Mouse (Mus musculus): Measurements from ENCODE around the gene Slc30a10.

The Slc30a10 gene

DNA sequence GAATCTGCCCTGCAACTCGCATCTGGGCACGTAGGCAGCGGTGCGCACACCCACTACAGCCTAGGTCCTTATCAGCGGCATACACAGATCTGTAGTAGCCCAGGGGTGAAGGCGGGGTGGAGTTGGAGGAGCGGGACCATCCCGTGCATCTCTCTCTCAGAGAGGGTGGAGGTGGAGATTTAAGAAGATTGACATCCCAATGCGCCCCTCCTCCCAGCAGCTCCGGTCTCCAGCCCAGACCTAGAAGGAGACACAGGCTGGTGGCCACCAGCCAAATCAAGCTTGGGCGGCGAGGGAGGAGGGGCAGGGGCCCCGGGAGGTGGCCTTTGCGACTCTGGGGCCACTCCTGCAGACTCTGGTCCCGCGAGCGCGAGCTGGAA, at the start of gene Slc30a10:
Gene Slc30a10, plus strand, starts transcription at position 274 of the 380 bp plus-strand sequence.
- DNase-seq: no peak

DNA sequence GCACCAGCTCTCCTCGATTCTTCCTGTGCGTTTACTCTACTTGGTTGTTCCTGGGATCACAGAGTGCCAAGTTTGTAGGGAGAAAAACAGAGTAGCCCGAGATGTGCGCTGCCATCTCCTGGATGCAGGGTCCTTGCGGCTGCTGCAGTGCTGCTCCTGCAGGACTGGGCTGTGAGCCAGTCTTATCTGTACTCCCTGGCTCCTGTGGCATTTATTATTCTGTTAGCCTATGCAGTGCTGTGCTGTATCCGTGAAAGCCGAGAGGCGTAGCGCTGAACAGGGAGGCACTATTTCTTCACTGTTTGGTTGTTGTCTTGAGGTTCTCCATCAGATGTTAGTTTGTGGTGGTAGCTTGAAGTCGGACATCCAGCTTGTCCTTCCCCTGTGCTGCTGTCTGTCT, 48.7 kb upstream of the Slc30a10 start:
- DNase-seq: no peak

DNA sequence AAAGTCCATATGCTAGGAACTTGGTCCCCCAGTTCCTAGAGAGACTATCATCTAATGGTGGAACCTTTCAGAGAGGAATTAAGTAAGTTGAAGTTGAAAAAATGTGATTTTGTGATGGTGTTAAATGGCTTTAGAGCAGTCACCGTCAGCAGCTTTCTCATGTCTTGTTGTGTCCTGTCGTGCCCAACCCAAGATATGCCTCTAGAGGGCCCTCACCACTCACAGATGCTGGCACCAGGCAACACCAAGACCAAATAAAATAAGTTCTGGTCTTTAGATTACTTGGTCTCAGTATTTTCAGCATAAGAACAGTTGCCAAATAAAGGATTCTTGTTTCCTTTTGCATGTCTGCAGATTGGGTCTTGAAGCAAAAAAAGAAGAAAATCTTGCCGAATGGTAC, 44.8 kb upstream of the Slc30a10 start:
- no peak for DNase-seq

DNA sequence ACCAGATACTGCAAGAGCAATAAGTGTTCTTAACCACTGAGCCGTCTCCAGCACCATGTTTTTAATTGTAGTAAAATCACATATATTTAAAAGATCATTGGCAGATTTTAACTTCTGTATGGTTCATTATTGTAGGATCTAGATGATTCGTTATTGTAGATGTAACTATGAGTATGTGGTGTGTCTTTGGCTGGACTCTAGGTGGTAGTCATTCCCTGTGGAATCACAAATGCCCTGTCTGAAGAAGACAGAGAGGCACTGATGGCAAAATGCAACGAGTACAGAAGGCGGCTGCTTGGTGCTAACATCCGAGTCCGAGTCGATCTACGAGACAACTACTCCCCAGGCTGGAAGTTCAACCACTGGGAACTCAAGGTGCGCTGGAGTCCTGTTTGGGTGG, 36.6 kb upstream of the Slc30a10 start:
- no peak for DNase-seq

DNA sequence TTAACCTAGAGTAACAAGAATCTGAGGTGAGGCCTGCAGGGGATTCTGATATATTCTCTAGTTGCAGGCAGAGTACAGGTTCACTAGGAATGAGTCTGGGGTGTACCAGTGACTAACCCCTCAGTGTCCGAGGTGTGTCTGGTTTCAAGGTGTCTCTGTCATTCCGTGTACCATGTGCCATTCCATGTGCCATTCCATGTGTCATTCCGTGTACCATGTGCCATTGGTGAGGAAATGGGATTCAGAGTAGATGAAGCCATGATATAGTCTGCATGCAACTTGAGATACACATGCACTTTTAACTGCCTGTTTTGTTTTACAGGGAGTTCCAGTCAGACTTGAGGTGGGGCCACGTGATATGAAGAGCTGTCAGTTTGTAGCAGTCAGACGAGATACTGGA, 34.8 kb upstream of the Slc30a10 start:
- no peak for DNase-seq

DNA sequence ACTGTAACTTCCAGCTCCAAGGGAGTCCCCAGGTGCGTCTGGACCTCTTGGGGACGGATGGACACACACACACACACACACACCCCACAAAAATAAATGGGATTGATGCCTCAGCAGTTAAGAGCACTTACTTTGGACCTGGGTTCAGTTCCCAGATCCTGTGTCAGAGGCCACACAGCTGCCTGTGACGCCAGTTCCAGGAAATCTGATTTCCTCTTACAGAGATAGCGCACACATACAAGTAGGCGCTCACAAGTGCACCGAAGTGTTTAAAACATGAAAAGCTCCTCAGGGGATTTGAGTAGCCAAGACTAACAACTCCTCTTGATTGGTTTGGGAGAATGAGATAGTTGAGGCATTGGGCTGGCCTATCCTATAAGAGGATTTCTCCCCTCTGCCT, 33.9 kb upstream of the Slc30a10 start:
- no peak for DNase-seq

DNA sequence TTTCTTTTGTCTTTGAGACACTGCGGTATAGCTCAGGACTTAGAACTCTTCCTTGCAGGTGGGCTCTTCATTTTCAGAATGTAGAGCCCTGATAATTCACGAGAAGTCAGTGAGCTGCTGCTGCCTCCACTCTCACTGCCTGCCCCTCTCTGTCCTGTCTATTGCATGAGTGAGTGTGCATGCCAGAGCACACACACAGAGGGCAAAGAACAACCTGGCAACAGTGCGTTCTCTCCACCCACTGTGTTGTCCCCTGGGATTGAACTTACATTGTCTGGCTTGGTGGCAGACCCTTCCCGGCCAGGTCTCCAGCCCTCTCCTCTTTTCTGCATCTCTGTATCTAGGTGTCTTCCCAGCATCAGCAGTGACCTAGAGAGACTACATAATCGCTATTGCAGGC, 28.1 kb upstream of the Slc30a10 start:
- no peak for DNase-seq

DNA sequence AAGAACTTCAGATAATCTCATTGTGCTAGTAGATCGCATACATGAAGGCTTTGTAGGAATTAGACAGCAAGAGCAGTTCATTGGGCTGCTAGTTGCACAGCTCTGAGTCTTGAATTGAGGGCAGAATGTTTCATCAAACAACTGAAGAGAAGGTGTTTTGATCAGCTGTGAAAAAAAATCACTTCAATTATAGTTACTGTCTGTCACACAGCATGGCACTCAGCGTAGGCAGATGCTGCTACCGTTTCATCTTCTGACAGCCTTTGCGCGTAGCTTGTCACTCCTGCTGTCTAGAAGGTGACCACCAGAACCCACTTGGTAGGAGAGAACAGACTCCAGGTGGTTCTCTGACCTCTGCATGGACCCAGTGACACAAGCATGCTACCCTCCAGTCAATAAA, 24.2 kb upstream of the Slc30a10 start:
- DNase-seq: no peak

DNA sequence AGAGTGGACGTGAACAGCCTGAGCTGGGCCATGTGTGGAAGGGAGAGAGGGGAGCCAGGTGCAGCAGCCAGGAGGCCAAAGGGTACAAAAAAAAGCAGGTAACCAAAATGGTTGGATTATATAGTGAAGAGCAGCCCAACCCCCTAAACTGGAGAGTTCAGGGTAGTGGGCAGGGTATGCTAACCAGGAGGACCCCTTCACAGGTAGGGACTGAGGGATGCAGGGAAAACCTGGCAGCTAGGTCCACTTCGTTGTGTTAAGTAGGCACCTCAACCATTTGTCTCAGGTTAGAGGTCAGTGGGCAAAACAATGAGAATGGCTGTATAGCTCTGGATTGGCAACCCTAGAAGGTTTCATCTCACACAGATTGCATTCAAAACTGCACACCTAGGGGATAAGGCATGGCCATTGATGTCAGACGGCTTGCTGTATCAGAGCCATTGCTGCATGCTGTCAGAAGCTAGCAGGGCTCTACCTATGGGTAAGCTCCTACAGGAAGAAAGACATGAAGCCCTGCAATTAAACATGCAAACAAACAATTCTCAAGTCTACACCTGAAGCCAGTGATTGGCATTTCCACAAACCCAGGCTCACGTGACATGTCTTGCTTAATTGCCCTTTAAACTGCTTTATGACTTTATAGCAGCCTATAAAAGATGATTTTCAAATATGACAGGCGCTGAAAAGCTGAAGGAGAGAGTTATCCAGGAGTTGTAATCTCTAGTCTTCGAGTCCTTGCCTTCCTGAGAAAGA, 23.2 kb upstream of the Slc30a10 start:
- DNase-seq: no peak

DNA sequence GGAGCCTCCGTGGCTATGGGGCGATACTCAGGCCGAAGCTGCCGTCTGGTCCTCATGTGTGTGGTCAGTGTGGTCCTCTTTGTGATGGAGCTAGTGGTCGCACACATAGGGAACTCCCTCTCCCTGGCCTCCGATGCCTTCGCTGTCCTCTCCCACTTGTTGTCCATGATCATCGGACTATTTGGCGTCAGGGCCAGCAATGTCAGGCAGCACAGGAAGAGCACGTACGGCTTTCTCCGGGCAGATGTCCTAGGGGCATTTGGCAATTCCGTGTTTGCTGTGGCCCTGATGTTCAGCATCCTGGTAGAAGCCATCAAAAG, 22.7 kb upstream of the Slc30a10 start:
- no peak for DNase-seq

DNA sequence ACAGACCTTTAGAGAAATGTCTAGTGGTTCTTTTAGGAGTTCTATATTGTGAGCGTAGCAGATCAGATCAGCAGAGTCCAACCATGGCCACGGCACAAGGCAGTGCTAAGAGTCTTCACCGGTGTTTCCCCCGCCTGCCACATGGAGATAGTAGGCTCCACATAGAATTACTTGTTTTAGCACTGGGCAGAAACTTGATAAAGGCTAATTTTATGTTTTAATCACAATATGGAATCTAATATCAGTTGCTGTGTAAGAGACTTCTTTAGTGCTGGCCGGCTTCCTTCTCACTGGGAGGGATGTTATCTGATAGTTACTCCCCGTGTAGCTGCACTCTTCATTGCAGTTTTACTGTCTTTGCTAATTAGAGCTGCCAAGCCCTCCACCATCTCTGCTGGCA, 21.5 kb upstream of the Slc30a10 start:
- no peak for DNase-seq

DNA sequence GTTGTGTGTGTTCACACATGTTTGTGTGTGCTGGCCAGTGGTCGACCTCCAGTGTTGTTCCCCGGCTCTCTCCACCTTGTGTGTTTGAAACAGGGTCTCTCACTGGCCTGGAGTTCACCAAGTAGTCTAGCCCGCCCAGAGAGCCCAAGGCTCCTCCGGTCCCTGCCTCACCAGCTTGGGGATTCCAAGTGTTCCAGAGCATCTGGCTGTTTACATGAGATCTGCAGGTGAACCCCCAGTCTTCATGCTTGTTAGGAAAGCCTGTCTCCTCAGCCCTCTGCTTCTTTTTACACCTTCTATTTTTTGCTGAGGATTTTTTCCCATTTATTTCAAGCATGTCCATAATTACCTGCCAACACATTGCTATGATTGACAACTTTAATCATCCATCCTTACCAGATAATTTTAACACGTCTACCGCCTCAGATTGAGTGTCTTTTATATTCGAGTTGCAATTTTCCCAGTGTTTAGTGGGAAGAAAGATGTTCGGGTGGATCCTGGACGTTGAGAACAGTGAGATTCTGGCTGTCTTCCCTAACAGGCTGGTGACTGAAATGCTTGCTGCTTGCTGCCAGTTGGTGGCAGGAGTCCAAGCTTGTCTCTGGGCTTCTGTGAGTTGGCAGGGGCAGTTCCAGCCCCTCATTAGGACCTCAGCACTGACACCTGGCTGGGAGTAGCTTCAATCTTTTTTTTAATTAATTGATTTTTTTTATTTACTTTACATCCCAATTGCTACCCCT, 15.6 kb upstream of the Slc30a10 start:
- no peak for DNase-seq

DNA sequence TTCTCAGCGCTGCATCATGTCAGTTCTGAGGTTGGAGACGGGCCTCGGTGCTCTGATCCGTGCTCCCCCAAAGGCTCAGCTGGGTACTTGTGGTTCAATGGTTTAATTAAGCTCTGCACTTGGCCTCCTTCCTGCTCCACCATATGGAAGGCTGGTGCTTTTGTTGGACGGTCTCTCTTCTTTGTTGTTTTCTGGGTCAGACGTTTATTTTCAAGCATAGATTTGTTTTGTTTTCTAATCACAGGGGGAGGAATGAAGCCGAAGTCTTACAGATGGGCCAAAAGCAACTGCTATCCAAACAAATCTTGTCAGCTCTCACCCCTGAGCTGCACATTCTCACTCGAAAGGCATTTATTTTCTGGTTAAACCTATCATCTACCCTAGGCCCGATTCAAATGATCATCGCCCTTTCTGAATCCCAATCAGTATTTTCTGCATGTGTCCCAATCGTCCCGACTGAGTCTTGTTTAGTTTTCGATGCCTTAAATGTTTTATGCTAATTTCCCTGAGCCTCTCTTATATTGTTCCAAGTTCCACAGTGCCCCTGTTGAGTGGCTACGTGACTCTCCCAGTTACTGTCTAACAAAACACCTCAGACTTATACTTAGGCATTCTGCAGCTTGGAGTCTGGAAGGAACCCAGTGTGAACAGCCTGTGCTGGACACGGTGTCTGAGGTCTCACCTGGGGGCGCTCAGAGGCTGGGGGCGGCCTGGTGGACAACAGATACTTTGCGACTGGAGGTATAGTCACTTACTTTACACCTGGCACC, 12.8 kb upstream of the Slc30a10 start:
- DNase-seq: no peak

DNA sequence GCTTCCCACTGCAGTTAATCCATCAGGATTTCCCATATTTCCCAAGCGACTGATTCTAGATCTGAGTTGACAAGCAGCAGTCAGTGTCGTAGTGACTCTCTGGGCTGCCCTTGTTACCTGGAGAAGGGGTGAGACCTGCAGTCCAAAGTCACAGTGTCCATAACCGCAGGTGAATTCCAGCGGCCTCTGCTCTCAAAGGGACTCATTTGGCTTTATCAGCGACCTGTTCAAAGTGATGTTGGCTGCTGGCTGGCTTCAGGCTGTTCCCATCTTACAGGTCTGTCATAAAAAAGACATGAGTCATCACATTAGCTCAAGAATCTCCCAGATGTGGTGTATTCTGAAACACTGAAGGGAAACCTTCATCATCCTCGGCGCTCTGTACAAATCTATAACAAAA, 5.7 kb upstream of the Slc30a10 start:
- DNase-seq: no peak

DNA sequence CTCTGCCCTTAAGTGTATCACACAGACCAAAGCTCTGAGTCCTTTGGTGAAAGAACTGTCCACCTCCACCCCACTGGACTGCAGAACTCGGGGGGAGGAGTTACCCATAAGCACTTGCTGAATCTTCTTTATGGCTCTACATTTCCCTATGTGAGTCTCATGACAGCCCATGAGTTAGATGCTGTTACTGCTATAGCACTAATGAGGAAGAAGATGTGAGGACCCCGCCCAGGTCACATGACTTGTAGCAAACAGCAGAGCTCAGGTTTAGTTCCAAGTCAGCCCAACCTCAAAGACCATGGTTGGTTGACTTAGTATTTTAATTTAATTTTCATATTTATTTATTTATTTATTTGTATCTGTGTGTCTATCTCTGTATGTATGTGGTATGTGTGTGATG, 4.9 kb upstream of the Slc30a10 start:
- no peak for DNase-seq

DNA sequence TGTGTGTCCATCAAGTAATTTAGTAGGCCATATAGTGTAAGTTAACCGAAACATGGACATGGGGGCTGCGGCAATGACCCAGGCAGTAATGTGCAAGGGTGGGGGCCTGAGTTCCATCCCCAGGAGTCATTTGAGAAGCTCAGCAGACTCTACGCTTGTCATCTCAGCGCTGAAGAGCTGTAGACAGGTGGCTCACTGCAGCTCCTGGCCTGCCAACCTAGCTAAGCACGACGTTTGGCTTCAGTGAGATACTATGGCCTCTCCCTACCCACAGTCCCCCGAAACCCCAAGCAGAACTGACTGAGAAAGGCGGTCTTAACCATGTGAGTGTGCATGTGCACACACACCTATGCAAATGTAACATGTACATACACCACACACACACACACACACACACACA, 3.6 kb upstream of the Slc30a10 start:
- no peak for DNase-seq

DNA sequence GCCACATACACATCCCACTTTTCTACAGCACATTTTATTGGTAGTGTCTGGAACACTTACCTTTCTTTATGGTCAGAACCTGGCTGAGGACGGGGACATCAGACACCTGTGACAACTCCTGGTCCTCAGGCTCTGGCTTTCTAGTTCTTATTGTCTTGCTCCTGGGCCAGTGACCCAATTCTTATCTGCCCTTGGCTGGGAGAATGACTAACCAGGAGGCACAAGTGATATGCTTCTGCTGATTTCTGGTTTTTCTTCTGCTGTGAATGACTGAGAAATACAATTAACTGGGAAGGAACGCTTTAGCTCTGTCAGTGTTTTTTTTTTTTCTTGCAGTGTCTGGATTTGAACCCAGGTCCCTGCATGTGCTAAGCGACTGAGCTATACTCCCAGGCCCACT, 3.2 kb upstream of the Slc30a10 start:
- no peak for DNase-seq

DNA sequence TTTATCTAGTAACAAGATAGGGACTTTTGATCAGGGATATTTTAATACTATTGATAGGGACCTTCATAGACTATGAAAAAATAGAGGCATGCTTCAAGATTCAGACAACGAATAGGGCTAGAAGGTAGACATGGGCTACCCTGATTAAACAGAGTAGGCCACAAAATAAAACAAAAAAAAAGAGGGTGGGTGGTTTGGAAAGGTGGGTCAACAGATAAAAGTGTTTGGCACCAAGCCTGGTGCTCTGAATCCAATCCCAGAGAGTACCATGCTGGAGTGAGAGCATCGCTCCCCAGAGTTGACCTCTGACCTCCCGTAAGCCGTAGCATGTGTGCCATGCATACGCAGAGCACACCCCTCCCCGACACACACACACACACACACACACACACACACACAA, 2.2 kb upstream of the Slc30a10 start:
- DNase-seq: no peak

DNA sequence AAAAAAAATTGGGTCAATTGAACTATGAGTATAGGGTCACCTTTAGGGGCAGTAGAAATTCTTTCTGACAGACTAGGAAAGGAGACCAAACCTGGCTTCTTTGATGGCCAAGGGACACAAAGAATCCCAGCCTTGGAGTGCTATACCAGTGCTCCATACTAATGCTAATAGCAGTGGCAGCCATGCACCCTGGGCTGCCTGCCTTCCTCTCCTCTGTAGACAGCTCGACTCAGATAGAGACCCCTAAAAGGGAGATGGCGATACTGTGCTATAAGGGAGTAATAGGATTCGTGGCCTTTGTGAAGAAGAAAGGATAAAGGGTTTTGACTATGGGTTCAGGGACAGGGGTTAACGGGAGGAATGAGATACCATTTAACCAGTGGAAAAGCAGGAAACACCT, 504 bp upstream of the Slc30a10 start:
- DNase-seq: no peak

DNA sequence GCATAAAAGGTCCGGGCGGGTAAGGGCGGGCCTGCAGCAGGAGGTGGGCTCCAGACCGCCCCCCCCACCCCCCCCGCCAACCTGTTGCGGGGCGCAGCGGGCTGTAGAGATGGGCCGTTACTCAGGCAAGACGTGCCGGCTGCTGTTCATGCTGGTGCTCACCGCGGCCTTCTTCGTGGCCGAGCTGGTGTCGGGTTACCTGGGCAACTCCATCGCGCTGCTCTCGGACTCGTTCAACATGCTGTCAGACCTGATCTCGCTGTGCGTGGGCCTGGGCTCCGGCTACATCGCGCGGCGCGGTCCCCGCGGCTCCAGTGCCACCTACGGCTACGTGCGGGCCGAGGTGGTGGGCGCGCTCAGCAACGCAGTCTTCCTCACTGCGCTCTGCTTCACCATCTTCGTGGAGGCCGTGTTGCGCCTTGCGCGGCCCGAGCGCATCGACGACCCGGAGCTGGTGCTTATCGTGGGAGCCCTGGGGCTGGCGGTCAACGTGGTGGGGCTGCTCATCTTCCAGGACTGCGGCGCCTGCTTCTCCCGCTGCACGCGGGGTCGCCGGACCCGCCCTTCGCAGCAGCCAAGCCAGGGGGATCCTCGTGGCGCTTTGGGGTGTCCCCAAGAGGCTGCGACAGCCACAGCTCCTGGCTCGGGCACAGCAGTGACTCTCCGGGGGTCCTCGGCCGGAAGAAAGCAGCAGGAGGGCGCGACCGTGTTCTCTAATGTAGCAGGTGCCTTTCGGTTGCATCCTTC, 480 bp downstream of the Slc30a10 start:
- DNase-seq: no peak

DNA sequence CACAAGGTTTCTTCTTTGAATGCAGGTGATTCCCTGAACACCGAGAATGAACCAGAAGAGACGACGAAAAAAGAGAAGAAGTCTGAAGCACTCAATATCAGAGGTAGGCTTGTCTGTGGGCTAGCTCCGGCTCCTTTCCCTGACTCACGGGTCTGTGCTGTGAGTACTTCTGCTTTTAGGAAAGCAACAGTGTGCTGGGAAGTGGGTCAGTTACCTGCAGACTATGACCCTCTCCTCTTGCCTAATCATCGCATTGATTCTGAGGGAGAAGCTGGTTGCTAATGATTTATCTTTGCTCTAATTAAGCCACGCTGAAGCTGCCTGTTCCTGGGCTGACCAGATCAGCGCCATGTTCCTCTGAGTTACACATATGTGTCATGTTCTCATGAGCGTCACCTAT, 1.7 kb downstream of the Slc30a10 start:
- DNase-seq: no peak

DNA sequence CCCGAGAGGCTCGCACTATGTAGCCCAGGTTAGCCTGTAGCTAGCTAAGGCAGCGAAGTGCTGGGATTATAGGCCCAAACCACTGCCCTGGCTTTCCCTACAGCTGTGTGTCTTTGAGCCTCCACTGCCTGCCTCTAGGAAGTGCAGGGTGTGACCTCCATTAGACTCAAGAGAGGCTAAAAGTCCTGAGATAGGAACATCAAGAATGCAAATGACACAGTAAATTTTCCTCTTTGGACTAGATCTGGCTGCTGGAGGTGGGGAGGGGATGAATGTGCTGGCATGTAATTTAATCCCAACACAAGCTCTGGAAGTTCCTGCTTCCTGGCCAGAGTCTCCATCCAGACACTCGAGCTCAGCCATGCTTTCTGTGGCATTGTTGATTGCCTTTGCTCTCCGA, 5.4 kb downstream of the Slc30a10 start:
- DNase-seq: no peak

DNA sequence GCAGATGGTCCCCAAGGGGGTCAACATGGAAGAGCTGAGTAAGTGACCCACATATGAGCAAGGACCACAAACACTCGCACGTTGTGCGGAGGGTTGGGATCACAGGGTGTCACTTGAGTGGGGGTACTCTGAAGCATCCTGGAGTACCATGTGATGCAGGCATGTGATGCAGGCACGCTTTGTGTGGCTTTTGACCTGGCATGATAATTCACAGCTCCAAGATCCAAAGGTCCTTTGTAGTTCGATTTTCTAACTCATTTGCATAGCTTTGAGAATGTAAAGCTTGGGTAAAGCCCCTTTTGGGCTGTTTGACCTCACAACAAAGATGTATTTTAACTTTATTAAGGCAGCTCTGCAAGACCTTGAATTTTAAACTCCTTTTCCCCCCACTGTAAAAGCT, 8.2 kb downstream of the Slc30a10 start:
- no peak for DNase-seq
